Mouse (Mus musculus): Measurements from ENCODE around the gene Fbxw8.

Gene Fbxw8

DNA sequence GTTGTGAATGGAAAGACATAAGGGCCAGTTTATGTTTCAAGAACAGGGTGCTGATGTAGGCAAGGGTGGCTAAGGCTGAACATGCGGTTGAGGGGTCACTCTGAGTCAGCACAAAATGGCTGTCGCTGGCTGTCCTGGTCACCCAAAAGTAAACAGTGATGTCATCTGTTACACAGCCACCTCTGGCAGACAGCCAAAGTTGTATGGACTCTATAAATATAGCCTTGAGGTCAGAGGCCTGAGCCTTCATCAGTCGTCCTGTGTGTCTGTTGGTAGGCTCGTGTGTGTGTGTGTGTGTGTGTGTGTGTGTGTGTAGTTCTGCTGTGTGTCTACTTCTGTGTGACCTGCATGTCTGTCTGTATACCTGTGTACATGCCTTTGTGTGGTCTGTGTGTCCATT is 1.7 kb upstream of the Fbxw8 start:
- DNase-seq (ENCODE audit: low read depth, low spot score), result no peak

DNA sequence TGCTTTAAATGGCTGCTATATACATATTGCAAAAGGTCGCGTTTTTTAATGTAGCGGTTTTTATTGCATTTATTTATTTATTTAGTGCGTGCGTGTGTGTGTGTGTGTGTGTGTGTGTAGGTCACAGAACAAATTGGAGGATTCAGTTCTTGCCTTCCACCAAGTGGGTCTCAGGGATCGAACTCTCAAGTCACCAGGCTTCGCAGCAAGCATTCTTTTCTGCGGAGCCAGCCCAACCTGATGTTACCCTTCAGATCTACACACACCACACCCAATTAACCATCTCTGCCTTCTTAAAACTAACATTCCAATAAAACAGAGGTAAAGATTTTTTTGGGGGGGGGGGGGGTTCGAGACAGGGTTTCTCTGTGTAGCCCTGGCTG is 292 bp upstream of the Fbxw8 start:
- DNase-seq (ENCODE audit: low read depth, low spot score), result no peak

DNA sequence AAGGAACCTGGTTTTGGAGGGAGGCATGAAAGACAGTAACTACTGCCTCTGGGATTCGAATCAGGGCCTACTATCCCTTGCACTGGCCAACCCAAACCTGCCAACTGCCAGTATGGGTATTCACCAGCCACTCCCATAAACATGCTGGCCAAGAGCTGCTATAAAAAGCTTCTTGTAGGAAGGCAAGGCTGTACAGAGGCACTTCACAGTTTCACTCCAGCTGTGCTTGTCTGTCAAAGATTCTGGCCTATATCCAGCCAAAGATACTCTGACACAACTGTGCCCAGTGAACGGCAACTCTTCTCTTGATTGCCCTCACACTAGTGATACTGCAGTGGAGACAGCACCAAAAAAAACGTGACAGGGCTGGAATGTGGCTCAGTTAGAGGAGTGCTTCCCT is 5.6 kb downstream of the Fbxw8 start:
- DNase-seq (ENCODE audit: low read depth, low spot score), result no peak

DNA sequence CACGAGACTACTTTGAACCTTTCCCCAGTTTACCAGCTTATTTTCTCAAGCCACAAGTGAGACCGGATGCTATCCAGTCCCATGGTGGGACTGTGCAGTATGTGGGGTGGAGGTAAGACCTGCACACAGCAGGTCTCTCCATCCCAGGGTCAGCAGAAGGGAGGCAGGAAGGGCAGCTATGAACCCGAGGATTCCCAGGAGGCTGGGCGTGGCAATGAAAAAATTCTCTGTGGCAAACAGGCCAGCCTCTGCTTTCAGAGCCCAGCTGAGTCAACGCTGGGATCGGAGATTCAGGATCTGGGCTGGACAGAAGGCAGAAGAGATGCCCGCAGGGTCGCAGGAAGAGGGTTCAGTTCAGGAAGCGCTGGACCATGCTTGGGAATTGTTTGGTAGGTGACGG is 8.0 kb downstream of the Fbxw8 start:
- no peak for DNase-seq (ENCODE audit: low read depth, low spot score)

DNA sequence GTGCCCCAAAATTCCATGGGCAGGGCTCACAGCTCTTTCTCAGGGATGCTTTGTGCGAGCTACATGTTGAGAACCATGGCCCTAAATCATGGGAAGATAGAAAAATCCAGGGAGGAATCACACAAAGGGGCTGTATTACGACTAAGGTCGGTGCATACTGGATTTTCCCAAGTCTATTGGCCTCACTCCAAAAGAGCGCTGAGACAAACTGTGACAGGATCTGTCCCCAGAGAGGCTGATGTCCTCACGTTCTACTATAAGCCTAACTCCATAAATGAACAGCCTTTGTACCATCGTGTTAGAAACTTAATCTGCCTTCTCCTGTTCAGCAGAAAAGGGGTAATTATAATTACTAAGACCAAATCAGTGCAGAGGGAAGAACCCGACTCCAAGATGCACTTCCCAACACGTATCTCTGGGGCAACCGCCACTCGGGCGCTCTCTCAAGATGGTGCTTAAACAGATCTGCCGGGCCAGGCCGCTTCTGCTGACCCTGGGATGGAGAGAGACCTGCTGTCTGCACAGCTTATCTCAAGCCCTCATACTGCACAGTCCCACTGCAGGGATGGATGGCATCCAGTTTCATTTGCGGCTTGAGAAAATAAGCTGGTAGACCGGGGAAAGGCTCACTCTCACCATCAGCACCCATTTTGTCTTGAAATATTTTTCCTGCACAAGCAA is 9.1 kb downstream of the Fbxw8 start:
- no peak for DNase-seq (ENCODE audit: low read depth, low spot score)

DNA sequence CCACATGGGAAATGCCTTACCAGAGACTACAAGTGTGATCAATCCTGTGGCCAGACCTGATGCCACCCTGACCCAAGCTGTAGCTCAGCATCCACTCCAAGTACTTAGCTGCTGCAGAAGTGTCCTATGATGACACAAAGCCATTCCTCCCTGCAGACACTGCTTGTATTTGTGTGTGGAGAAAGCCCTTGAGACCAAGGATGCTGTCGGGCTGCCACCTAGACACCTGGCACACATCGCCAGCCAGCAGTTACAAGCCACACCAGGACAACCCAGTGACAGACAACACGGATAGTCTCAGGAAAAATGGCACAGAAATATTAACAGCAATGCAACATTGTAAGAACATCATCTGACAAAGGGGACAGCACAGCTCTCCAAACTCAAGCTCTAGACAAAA is 9.8 kb downstream of the Fbxw8 start:
- no peak for DNase-seq (ENCODE audit: low read depth, low spot score)

DNA sequence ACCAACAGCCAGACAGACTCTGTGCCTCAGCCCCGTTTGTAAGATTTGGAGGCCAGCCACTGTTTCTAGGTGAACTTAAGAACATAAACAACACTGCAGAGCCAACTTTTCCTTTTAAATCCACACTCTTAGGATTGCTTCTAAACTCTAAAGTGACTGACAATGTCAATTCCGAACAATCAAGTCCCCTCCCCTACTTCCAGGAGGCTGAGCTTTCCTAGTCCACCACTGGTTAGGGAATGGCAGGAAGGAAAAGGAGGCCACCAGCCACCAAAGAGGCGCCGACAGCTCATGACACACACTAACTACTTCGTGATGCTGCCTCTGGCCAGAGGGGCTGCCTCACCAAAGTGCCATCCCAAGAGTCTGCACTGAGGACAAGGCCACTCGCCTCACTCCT is 10.5 kb downstream of the Fbxw8 start:
- no peak for DNase-seq (ENCODE audit: low read depth, low spot score)

DNA sequence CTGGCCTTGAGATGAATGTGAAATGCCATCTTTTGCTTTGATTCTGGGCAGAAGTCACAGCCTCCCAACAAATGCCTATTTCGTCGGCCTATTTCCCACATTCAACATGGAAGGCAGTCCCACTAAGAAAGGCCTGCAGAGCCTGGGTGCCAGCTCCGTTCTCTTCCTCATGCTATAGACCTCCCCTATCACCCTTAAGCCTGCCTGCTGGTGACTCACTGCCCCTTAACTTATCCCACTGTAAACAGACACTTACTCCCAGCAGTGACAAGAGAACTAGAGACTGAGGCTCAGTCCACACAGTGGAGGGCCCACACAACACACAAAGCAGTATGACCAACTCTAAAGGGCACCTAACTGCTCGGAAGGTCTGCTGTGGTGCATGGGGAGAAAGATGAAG is 10.9 kb downstream of the Fbxw8 start:
- no peak for DNase-seq (ENCODE audit: low read depth, low spot score)

DNA sequence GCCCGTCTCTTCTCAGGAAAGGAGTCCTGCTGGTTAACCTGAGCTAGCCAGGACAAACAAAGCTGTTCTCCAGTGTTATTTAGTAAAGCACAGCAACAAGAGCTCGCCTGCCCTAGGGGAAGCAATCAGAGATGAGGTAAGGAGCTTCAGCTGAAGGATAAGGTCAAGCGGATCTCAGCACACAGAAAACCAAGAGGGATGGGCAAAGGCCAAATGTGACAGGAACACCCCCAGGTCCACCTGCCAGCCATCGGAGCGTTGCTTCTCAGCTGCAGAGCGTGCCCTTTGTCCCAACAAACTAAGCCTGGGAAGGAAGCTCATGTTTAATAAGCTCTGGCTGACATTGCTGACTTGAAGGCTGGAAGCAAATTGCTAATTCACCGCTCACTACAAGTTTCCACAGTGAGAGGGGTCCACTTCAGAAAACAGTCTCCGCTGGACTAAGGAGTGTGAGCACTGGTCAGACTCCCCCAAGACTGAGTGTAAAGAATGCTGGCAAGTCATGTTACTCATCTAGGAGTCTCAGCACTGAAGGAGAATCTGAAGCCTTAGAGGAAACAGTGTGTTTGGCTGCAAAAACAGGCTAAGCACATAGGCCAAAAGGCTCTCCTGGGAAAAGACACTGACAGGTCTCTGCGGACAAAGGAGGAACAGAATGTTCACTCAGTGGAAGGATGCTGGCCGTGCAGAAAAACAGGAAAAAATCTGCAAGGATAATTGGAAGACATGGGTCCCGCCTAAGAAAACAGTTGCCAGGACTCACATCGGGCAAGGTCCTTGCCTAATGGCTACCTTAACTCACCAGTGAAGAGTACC is 11.8 kb downstream of the Fbxw8 start:
- DNase-seq (ENCODE audit: low read depth, low spot score), result no peak

DNA sequence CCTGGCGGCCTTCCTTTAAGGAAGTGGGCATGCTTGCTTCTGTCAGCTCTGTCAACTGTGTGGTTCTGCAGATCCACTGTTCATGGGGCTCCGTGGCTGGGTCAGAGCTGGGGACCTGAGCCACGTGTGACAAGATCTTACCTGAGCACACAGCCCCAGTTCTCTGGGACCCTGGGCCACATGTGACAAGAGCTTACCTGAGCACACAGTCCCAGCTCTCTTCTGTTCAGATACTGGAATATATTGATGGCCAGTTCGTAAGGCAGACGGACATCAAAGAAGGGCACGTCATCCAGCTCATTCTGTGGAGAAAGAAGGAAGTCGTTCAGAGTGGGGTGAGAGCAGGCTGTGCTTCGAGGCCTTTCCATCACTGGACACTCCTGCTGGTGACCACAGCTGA is 12.8 kb downstream of the Fbxw8 start:
- DNase-seq (ENCODE audit: low read depth, low spot score), result no peak

DNA sequence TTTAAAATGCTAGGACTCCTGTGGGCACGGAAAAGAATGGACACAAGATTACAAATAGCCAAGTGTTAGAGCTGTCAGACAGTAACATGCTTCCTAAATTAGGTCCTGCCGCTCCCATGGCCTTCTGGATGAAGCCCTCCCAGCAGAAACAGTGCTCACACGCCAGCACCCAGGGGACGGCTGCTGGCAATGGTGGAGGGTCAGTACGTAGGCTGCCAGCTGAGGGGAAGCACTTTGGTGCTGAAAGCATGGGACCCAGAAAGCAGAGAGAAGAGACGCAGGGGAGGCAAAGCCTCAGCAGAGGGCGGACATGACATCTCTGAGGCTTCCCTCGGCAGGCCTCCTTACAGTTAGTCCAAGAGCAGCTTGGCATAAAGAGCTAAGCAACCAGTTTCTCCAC is 15.6 kb downstream of the Fbxw8 start:
- DNase-seq (ENCODE audit: low read depth, low spot score), result no peak

DNA sequence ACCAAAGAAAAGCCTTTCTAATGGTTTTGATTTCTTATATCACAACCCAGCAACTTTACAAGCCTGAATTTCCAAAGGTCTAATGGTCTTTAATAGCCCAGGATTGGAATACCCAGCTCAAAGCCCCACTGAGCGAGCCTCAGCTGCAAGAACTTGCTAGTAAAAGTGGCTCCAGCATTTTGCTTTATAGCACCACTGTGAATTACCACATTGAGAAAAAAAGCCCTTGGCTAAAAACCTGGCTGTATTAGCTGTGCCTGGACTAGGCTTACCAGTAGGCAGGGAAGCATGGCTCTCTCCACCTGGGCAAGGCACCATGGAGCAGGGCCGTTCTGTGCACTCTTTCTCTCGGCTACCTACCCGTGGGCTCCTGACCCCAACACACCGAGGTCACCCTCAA is 18.9 kb downstream of the Fbxw8 start:
- DNase-seq (ENCODE audit: low read depth, low spot score), result no peak

DNA sequence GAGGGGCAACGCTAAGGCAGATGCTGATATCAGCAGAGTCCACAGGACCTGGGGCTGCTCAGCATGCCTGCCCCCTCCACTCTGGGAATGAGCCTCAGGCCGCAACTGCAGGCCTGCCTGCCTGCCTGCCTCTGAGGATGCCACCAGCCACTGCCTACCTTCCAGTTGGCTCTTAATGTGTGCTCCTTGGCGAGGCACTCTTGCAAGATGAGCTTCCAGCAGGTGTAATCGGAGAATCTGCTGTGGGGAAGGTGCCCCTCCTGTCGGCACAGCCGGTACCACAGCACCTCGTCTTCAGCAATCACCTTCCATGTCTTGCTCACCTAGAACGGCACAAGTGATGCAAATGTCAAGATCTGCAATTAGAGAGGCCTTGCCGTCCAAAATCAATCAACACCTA is 26.6 kb downstream of the Fbxw8 start:
- no peak for DNase-seq (ENCODE audit: low read depth, low spot score)

DNA sequence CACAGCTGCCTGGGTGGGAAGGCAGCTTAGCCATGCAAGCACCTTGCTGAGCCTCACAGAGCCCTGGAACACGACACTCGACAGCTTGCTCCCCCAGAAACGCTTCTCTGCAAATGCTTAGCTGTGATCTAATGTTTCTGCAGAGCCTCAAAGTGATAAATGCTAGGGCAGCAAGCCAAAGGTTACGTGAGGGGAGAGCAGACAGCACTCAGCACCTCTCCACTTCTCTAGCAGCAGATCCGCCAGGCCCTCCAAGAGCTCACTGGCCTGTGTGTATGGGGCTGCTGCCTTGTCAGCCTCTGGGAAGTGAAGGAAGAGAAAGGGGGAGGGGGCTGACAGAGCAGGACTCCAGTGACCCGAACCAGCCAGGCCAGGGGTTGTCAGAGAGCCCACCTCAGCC is 27.1 kb downstream of the Fbxw8 start:
- no peak for DNase-seq (ENCODE audit: low read depth, low spot score)

DNA sequence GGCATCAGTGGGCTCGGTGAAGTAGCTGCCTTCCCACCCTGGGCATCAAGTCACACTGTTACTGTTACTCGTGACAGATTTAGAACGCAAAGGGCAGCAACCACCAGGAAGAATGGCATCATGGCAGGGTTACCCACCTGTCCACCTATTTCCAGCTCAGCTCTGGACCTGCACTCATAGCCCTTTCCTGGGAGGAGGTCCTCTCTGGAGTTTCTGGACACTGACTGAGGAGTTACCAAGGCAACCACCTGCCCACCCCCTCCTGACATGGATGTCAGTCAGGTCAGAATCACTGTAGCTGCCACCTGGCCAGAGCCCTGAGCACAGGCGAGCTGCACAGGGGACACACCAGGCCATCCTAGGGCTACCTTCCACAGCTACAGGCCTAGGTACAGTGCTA is 28.6 kb downstream of the Fbxw8 start:
- no peak for DNase-seq (ENCODE audit: low read depth, low spot score)

DNA sequence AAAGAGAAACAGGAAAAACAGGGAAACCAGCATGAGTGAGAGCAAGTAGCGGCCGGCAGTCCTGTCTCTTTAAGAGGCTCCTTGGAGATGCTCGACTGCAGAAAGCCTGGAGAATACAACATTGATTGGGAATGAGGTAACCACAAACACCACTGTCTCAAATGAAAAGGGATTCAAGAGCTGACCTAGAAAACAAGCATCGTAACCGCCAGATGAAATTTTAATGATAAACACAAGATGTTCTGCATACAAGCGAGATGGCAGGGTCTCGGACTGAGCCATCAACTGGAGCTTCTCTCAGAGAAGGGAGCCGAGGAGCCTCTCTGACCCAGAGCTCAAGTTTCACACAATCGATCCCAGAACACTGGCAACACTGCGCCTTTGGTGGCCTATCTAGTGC is 32.2 kb downstream of the Fbxw8 start:
- no peak for DNase-seq (ENCODE audit: low read depth, low spot score)

DNA sequence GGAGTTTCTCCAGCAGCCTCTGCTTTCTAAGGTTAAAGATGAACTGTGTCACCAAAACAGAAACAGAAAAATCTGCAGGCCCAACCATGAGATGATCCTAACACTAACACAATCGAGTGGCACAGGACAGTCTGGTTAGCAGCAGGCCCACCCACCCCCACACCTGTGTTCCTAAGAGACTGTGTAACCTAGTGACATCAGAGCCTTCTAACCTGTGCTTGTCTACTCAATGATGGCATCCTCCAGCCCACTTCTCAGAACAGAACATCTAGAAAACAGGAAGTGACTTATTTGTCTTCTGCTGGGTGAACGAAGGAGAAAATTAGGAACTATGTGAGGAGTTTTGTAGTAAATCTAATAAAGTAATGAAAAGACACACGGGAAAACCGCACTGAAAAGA is 33.3 kb downstream of the Fbxw8 start:
- no peak for DNase-seq (ENCODE audit: low read depth, low spot score)

DNA sequence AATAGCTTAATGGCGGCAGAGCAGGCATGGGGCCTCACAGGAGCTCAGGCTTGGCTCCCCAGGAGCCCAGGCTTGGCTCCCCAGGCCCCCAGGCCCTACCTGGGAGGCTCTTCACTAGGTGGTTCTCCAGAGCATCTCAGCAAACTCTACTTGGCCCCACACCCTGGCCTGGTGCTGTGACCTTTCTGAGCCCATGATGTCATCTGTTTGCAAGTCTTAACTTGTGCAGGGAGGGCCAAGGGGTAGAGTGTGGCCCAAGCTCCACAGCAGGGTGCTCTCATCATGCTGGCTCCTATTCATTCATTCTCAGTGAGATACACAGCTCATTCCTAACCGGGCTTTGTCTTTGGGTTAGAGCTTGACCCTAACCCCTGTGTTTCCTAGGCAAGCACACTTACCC is 34.6 kb downstream of the Fbxw8 start:
- DNase-seq (ENCODE audit: low read depth, low spot score), result no peak

DNA sequence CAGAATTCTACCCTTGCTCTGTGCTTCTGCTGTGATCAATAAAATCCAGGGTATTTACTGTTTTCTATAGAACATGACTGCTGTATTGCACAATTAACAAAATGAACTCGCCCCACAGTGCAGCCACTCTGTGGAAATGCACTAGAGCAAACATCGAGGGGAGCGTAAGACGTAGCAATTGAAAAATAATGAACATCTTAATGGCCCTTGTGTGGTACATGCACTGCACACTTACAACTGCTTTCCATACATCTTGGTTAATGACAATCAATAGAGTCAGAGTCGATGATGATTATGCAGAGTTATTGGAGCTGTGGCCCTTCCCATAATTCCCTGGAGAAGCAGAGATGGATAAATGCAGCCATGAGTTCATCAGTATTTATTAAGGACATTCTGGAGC is 36.3 kb downstream of the Fbxw8 start:
- DNase-seq (ENCODE audit: low read depth, low spot score), result no peak

DNA sequence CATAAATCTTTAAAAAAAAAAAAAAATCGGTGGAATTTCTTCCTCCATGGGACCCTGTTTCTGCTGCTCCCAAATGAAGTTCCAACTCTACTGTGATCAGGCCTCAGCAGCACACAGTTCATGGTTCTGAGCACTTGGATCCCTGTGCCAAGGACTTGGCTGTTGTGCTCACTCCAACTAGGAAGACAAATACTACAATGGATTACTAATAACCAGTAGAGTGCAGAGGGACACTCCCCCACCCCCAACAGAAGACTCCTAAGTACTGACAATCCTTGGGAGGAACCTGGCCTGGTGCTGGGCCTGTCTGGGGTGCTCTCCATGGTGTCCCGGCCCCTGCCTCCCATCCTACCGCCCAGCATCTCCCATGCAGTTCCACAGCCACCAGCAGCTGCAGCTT is 36.9 kb downstream of the Fbxw8 start:
- DNase-seq (ENCODE audit: low read depth, low spot score), result no peak

DNA sequence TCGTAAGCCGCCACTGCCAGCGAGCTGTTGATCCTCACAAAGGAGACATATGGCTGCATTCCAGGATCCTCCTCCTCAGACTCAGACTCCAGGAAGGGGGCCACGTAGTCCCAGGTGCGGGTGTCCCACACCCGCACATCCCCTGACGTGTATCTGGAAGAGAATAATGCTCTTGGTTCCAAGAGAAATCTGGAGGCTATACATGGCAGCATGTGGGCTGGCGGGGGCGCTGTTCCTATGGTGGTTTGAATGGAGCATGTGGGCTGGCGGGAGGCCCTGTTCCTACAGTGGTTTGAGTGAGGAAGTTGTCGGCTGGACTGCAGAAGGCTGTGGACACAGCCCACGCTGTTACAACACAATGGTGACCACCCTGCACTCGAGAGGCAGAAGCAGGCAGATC is 41.6 kb downstream of the Fbxw8 start:
- DNase-seq (ENCODE audit: low read depth, low spot score), result peak; percentile 47

DNA sequence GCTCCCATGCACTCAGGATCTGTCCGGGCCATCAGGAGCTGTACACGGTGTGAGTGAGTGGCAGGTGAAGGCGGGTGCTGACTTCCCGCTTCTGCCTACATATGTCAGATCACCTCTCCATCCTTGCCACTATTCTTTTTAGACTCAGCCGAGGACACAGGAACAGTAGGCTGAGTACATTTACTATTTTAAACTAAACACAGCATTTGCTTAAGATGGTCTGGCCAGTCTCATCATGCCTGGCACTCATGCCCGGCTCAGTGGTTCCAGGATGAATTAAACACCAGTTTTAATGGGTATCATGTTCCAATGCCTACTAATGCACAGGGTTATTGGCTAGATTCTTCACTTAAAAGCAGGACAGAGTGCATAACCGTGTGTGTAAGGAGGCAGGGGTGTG is 42.2 kb downstream of the Fbxw8 start:
- DNase-seq (ENCODE audit: low read depth, low spot score), result no peak

DNA sequence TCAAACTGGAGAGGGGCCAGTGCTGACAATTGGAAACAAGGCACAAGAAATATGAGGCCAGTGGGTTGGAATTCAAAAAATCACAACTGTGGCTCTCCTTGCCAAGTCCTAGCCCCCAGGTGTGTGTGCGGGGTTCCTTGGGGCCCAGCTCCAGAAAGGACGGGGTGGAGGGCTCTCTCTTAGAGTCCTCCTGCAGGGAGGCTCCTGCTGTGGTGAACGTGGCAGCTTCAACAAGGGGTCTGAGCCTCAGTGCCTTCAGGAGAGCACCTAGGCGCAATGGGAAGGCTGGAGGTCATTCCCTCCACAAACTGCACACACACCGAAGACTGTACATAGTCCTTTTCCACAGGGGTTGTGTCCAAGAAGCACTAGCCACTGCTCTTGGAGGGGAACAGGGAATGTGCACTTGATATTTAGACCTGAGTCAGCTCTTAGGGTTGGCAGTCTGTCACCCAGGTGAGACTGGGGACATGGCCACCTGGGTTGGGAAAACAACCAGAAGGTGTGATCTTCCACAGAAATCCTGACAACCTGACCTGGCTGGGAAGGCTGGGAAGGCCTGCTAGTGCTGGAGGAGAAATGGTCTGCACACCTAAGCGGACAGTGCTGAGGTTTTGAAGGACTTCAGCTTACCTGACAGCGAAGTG is 46.3 kb downstream of the Fbxw8 start:
- no peak for DNase-seq (ENCODE audit: low read depth, low spot score)

All from ZHBTc4 (cell line).